10 mouse cellular contexts compared by ENCODE assay signal in the genomic region with DNA sequence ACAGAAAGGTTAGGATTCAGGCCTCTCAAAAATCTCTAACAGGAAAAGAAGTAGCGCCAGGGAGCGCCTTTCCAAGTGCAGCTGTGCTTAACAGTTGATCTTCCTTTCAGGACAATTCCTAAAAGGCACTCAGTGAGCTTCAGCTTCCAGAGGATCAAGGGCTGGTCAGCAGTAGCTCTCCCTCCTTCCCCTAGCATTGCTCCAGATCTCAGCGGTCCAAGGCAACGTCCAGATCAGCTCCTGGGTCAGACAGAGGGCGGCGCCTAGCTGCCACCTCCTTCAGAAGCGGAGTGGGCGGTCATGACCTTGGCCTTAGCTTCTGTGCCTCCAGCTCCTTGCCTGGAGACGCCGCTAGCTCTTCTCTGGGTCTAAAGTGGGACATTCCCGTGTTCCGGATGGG. TPM values are rescaled to one million over a fixed set of nuclear protein-coding genes. Genes with fewer than 3 reads are reported as not detected.
DNase-seq lines count a peak whose midpoint lies in the region; ATAC-seq and TF ChIP-seq lines count a peak whose summit lies in the region.
"Had no signal": no experiment of that assay in that cellular context is flagged by ENCODE, and none has a peak within 500 bp of the region (broad histone marks: within the 10 kb centered on the region; RNA-seq: fewer than 3 reads in every experiment).

No protein-coding gene starts in this region.

- no peak overlapping the region for H3K27ac ChIP-seq in hindbrain, embryonic 11.5 days (ENCODE audit: low read depth, low read length)
- H3K27ac ChIP-seq in hindbrain, embryonic 12.5 days = no peak overlapping the region
- no peak overlapping the region for H3K27ac ChIP-seq in kidney, postnatal 0 days
- H3K27ac ChIP-seq: macrophage had no signal

- ATAC-seq in hindbrain, embryonic 11.5 days (ENCODE audit: low FRiP score) = no peak
- no peak for ATAC-seq in hindbrain, embryonic 12.5 days (ENCODE audit: low FRiP score)
- ATAC-seq in kidney, postnatal 0 days (replicated peaks; ENCODE audit: low FRiP score, low read depth) = no peak

- no peak overlapping the region for H3K4me2 ChIP-seq in hindbrain, embryonic 11.5 days (replicated peaks; ENCODE audit: low read depth, low read length)
- H3K4me2 ChIP-seq in hindbrain, embryonic 12.5 days (replicated peaks) = no peak overlapping the region
- no peak overlapping the region for H3K4me2 ChIP-seq in kidney, postnatal 0 days (ENCODE audit: low read length)

- peaks cover 28% of the 10 kb centered on the region for H3K27me3 ChIP-seq in hindbrain, embryonic 11.5 days (ENCODE audit: control insufficient read depth, insufficient read depth, low read length)
- peaks cover 54% of the 10 kb centered on the region for H3K27me3 ChIP-seq in hindbrain, embryonic 12.5 days
- peaks cover 18% of the 10 kb centered on the region; the same call in 1 of the 2 replicates for H3K27me3 ChIP-seq in kidney, postnatal 0 days (ENCODE audit: insufficient read depth, low read length)
- H3K27me3 ChIP-seq: CH12.LX had no signal

- no peak for TF ChIP-seq CTCF in kidney, postnatal 0 days (IDR thresholded peaks at IDR 0.05; ENCODE audit: low read depth)

- H3K36me3 ChIP-seq in hindbrain, embryonic 11.5 days (ENCODE audit: control insufficient read depth, insufficient read depth, low read length) = no peaks in the 10 kb centered on the region
- no peaks in the 10 kb centered on the region for H3K36me3 ChIP-seq in hindbrain, embryonic 12.5 days
- H3K36me3 ChIP-seq in kidney, postnatal 0 days (ENCODE audit: insufficient read depth, low read length) = no peaks in the 10 kb centered on the region

- no peak overlapping the region for H3K4me3 ChIP-seq in hindbrain, embryonic 11.5 days (ENCODE audit: low read depth, low read length)
- no peak overlapping the region for H3K4me3 ChIP-seq in hindbrain, embryonic 12.5 days
- H3K4me3 ChIP-seq in kidney, postnatal 0 days (replicated peaks; ENCODE audit: low read depth, low read length) = no peak overlapping the region

- DNase-seq in hindbrain, embryonic 11.5 days (ENCODE audit: low spot score) = peak; percentile 47
- DNase-seq in adrenal gland, adult 2 months = peak; percentile 91
- DNase-seq in gastrocnemius, postnatal 36 days = peak; percentile 61 to 66
- peak; percentile 56 for DNase-seq in kidney, postnatal 0 days (ENCODE audit: low spot score)
- peak; percentile 79 for DNase-seq in skeletal muscle tissue, adult 2 months (ENCODE audit: low read depth, low spot score)
- no peak for DNase-seq in c-Kit-positive CD71-positive TER-119-positive erythroid progenitor cells, embryonic 14.5 days (ENCODE audit: low spot score)
- DNase-seq in layer of hippocampus, adult 11-12 months (ENCODE audit: low spot score) = no peak

- intact Hi-C loops in gastrocnemius, postnatal 36 days (cut with DNase I) = loop anchor here (5.0 kb wide), 2 partner anchors 113 to 172 kb away; no protein-coding TSS in a partner anchor

- 3% methylated on average over 12 of the region's 12 CpGs for WGBS in hindbrain, embryonic 11.5 days
- WGBS in hindbrain, embryonic 12.5 days = 10% methylated on average over 12 of the region's 12 CpGs
- 23% methylated on average over 12 of the region's 12 CpGs for WGBS in kidney, postnatal 0 days

- no peaks in the 10 kb centered on the region for H3K9me3 ChIP-seq in hindbrain, embryonic 11.5 days (ENCODE audit: control insufficient read depth, low read length)
- H3K9me3 ChIP-seq in hindbrain, embryonic 12.5 days (replicated peaks) = no peaks in the 10 kb centered on the region
- H3K9me3 ChIP-seq in kidney, postnatal 0 days (replicated peaks; ENCODE audit: low read length) = no peaks in the 10 kb centered on the region

- peaks cover 9% of the 10 kb centered on the region for H3K4me1 ChIP-seq in hindbrain, embryonic 11.5 days (replicated peaks; ENCODE audit: control insufficient read depth, insufficient read depth, low read length)
- peaks cover 39% of the 10 kb centered on the region for H3K4me1 ChIP-seq in hindbrain, embryonic 12.5 days
- H3K4me1 ChIP-seq in kidney, postnatal 0 days (replicated peaks; ENCODE audit: insufficient read depth, low read length) = peaks cover 15% of the 10 kb centered on the region; the same call in 1 of the 2 replicates

- no peak overlapping the region for H3K9ac ChIP-seq in hindbrain, embryonic 11.5 days (ENCODE audit: low read depth, low read length)
- no peak overlapping the region for H3K9ac ChIP-seq in hindbrain, embryonic 12.5 days
- H3K9ac ChIP-seq in kidney, postnatal 0 days (ENCODE audit: low read depth, low read length) = no peak overlapping the region

RNA-seq across cellular contexts. Expression of a gene that starts 18.3 kb away (rescaled TPM):
- polyA plus RNA-seq in hindbrain, embryonic 11.5 days (2014; fragmentation: Nextera tagmentation; extraction: Ambion mirVana) = 29.8 and 45.6 TPM in 2 replicates
- 58.4 and 62.7 TPM in 2 replicates for polyA plus RNA-seq in hindbrain, embryonic 12.5 days (2016; fragmentation: Nextera tagmentation; extraction: Ambion mirVana)
- total RNA-seq in adrenal gland, adult 2 months (2021) = 100 to 1,000 TPM; 132 to 174 TPM
- polyA plus RNA-seq in adrenal gland, adult 2 months (2012; rRNA removed) = 60.7 and 83.3 TPM in 2 replicates
- total RNA-seq in gastrocnemius, postnatal 36 days (2021) = 10 to 100 TPM; 56.2 to 61.5 TPM
- 25.9 and 29.1 TPM in 2 replicates for polyA plus RNA-seq in kidney, postnatal 0 days (2015; fragmentation: Nextera tagmentation; extraction: Ambion mirVana)
- total RNA-seq: CH12.LX had no signal

RNA-seq across cellular contexts. Expression of a gene that starts 23.6 kb away (rescaled TPM):
- 28.5 and 36.5 TPM in 2 replicates for polyA plus RNA-seq in hindbrain, embryonic 11.5 days (2014; fragmentation: Nextera tagmentation; extraction: Ambion mirVana)
- 28.0 and 28.2 TPM in 2 replicates for polyA plus RNA-seq in hindbrain, embryonic 12.5 days (2016; fragmentation: Nextera tagmentation; extraction: Ambion mirVana)
- not detected for total RNA-seq in adrenal gland, adult 2 months (2021)
- polyA plus RNA-seq in adrenal gland, adult 2 months (2012; rRNA removed) = 0.07 TPM in 1 of 2 replicates, not detected in the other
- total RNA-seq in gastrocnemius, postnatal 36 days (2021) = under 1 TPM in 1 of 2 experiments, not detected in 1; 0.26 TPM
- polyA plus RNA-seq in kidney, postnatal 0 days (2015; fragmentation: Nextera tagmentation; extraction: Ambion mirVana) = 0.38 and 0.71 TPM in 2 replicates
- total RNA-seq: CH12.LX had no signal
- polyA plus RNA-seq: macrophage had no signal

Comparison
In these comparisons a context has a peak if more than half of its experiments do, and no peak if none do; other contexts are left out.
1. DNase-seq: peak in hindbrain, embryonic 11.5 days (single experiment), adrenal gland, adult 2 months (single experiment), gastrocnemius, postnatal 36 days (2 of 2), kidney, postnatal 0 days (single experiment) and skeletal muscle tissue, adult 2 months (single experiment); none in c-Kit-positive CD71-positive TER-119-positive erythroid progenitor cells, embryonic 14.5 days (single experiment) and layer of hippocampus, adult 11-12 months (single experiment).
2. RNA of a gene that starts 23.6 kb away (polyA plus RNA-seq): 28.5 to 36.5 TPM in hindbrain, embryonic 11.5 days and 28.0 to 28.2 TPM in hindbrain, embryonic 12.5 days; 0.38 to 0.71 TPM in kidney, postnatal 0 days and 0.07 TPM in adrenal gland, adult 2 months; every median in the first group is over 10 times any median in the second.